Mouse (Mus musculus) MN1 (cell line): ENCODE results near the gene Nectin2.
A peak's percentile ranks its signal among the peaks of the same experiment; 100 is the strongest.

Experiments
- DNase-seq: peaks from one replicate; pipeline ENCODE4 v3.0.0-alpha.2; 2016; ENCODE audit warnings: low spot score

Nectin2 gene

DNA sequence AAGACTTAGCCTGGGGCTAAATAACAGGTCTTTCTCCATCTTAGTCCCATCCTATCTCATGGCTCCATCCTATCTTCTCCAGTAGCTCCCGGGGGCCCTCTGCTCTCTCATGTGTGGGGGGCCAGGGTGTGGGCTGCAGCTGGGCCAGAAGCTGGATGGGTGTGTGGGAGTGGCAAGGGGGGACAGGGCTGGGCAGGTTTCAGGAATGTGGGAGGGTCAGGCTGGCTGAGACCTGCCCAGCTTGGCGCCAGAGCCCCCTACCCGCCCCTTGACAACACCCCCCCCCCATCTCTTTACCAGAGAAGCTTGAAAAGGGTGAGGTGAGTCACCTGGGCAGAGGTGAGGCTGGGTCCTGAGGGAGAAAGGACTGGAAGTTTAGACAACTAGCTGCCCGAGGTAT, 18.7 kb upstream of the Nectin2 start:
- DNase-seq, result no peak

DNA sequence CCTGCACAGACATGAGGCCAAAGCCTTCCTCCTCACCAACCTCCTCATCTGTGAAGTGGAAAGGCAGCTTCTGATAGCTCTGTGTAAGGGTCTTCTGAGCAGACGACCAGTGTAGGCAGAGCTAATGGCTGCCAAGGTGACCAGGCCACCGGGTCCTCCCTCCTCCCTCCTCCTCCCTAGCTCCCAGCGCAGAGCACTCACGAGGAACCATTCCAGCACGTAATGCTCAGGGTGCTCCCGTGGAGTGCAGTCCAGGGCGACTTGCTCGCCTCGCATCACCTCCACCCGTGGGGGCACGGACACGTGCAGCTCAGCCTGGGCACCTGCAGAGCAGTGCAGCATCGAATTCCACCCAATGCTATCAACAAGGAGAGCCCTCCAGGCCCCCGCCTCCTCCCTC, 18.0 kb upstream of the Nectin2 start:
- DNase-seq, result no peak

DNA sequence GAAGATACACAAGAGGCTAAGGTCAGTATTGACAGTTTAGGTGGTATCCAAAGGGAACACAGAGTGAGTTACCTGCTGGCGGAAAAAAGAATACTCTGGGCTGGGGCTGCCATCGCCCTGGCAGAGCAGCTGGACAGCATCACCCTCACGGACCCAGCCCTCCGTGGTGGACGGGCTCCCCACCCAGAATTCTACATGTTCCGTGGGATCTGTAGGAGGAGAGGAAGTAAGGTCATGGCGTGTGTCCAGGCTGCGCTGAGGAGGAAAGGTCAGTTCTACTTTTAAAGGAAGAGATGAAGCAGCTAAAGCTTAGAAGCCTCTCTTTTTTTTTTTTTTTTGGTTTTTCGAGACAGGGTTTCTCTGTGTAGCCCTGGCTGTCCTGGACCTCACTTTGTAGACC, 14.3 kb upstream of the Nectin2 start:
- DNase-seq, result no peak

DNA sequence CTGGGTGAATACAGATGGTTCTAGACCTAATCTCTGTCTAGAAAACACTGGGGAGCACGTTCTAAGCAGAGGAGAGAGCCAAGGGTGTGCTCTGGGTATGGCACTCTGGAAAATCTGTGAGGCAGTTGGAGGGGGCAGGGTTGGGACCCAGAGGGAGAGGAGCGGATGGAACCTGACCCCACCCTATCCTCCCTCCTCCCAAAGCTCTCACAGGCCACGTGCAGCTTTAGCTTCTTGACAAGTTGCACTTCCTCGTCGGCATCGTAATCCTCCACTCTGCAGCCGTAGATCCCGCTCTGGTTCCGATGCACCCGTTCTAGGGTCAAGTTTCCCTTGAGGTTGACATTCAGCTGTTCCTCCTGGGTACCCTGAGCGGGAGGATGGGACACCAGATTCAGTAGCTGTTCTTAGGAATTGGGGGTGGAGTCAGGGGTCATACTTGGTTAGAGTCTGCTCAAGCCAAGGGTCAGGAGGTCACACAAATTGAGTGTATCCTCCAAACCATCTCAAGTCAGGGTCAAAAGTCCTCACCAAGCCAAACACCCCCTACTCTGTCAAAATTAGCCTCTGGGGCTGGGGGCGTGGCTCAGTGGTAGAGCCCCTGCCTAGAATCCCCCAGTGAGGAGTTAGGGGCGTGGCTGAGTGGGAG, 13.7 kb upstream of the Nectin2 start:
- no peak for DNase-seq

DNA sequence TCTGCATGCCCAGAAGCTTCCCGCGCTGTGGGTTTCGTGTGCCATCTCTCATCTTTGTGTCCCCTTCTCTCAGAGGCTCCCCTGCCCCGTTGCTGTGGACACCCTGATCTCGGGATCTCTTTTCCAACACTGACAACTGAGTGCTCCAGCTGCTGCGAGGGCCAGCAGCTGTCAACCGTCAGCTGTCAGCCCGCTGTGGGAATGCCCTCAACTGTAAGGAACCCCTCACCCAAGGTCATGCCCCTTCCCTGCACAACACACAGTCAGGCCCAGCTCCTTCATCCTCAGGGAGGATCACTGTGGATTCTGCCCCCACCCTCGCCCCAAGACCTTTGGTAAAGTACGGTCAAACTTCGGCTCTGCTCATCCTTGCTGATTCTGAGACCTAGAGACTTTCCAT, 12.0 kb upstream of the Nectin2 start:
- DNase-seq, result no peak

DNA sequence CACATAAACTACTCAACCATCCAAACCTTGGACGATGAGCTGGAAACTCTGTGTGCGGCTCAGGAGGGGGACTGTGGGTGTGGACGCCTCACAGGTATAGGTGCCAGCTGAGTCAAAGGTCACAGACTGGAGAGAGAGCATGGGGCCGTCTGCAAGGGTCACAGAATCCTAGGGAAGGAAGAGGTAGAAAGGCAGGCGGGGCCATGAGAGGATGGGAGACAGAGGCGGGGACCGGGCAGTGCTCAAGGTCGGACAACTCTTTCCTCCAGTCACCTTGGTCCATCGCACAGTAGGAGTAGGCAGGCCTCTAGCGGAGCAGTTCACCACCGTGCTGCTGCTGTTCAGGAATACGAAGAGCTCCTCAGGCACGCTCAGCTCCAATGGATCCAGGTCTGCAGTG, 9.7 kb upstream of the Nectin2 start:
- DNase-seq, result no peak

DNA sequence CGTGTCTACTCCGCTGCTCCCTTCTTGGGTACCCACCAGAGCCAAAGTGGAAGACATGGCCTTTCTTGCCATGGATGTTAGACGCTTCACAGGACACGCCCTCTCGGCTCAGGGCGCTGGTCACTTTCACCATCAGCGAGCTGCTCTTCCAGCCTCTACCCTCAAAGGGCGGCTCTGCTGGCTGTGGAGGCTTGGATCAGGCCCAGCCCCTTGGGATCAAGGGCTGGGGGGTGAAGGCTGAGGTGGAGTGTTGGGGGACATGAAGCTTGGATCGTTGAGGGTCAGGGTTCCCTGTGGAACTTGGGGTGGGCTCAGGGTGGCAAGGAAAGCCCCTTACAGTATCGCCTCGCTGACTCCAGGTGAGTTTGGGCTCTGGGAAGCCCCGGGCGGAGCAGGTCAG, 8.3 kb upstream of the Nectin2 start:
- DNase-seq, result no peak

DNA sequence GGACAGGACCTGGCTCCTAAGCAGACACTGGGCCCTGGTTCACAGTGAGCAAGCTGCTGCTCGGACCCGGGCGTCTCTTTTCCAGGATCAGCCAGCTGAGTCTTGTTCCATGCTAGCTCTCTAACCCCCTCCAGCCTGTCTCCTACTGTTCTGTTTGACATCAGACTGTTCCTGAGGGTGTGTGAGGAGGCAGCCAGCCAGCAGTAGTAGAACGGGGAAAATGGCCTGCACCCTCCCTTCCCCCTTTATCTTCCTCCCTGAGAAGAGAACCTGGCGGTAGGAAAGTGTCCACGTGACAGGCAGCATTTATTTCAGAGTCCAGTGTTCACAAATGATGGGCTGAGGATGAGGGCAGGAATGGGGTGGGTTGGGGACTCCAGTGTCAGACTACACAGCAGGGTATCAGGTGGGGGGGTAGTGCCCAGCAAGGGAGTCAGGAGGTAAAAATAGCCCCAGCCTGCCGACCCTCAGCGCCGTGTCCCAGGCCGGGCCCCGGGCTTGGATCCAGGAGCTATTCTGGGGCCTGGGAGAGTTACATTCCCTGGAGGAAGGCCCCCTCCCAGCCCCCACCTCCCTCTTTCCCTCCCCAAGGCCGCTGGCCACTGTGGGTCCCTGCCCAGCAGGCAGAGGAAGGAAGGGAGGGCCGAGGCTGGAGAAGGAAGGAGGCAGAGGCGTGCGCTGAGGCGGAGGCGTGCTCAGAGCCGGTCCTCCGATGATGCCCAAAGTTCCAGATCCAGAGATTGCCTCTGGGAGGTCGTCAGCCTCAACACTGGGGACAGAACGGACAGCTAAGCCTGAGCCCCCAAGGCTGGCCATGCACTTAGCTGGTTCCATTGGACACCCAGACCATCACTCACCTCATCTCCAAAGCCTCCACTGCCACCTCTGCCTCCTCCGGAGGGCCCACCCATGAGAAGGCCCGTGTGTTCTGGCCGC, 5.8 kb upstream of the Nectin2 start:
- DNase-seq, result no peak

DNA sequence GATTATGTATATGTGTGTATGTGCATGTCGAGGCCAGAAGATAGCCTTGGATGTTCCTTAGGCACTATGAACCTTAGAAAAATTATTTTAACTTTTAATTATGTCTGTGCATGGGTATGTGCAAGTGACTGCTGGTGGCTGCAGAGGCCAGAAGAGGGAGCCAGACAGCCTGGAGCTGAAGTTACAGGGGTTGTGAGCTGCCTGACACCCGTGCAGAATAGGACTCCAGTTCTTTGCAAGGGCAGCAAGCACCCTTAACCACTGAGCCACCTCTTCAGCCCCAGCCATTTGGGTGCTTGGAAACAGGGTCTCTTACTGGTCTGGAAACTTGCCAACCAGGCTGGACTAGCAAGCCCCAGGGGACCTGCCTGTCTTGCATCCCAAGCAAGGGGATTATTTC, 4.7 kb upstream of the Nectin2 start:
- DNase-seq, result no peak

DNA sequence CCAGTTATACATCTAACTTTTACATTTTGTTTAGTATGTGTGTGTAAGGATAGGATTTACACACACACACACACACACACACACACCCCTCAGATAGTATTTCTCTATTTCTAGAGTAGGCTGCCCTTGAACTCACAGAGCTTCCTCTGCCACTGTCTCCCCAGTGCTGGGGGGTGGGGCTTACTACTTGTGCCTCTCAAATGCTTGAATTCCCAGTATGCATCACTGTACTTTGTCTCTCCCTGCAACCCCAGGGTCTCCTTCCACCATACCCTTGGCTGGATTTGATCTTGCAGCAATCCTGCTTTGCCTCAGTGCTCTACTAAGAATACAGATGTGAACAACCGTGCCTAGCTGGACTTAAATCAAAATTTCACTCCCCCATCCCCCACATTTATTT, 3.8 kb upstream of the Nectin2 start:
- no peak for DNase-seq

DNA sequence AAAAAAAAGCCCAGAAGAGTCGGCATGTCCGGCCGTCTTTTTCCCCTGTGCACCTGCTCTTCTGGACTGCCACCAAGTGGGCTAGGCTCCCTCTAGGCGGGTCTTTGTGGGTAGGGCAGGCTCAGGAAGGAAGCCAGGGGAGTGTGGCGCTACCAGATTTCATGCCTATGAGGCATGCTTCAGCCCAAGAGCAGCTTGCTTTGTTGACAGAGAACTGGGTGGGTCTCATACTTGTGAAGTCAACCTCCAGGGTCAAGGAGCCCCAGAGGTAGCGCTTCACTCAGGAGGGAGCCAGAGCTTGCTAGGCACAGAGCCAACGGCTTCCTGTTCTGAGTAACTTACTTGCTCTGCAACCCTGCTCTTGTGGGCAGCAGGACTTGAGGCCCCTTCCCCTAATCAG, 3.3 kb upstream of the Nectin2 start:
- no peak for DNase-seq

DNA sequence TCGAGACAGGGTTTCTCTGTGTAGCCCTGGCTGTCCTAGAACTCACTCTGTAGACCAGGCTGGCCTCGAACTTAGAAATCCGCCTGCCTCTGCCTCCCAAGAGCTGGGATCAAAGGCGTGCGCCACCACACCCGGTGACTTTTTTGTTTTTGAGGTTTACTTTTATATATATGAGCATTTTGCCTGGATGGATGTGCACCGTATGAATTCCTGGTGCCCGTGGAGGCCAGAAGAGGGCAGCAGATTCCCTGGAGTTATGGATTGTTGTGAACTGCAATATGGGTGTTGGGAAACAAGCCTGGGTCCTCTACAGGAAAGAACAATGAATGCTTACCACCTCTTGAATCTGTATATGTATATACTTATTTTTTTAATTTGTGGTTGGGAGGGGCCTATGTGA, 2.4 kb upstream of the Nectin2 start:
- DNase-seq, result no peak

DNA sequence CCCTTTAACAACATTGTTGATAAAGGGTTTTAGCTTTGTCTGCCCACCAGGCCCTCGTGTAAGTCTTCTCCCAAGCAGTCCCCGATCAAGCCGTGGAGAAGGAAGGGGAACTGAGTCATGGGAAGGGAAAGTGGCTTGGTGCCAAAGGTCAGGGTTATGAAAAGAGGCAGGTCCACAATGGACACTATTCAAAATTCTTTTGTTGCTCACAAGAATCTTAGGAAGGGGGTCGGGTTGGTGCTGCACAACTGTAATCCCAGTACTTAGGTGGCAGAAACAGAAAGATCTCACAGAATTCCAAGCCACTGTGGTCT, 744 bp upstream of the Nectin2 start:
- DNase-seq, result no peak

DNA sequence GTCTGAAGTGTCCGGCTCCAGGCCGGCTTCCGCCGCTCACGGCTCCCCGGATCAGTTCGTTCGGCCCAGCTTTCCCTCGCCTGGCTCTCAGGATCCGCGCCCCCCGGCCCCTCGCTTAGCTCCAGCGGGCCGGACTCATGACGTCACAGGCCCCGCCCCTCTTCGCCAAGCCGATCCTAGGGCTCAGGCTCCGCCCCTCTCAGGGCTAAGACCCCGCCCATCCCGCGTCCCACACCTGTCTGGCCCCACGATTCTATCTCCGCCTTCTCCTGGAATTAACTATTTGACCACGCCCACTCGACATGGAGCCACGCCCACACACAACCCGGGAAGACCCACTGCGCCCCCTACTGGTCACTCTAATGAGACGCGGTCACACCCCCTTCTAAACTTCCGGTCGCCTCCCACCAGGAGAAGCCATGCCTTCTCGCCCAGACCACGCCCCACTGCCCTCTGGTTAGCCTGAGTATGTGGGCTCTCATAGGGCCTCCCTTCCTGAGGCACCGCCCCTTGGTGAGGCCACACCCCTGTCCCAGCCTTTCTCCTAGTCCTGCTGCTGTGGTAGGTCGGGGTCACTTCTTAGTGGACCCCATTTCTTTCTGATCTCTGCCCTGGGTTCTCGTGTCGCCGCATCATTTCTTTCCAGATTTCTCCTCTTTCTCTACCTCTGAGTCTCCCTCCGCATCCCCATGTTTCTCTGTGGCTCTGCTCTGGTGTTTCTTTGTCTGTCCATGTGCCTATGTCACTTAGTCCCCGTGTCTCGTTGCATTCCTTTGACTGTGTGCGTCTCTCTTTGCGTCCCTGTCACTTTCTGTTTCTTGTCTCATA, 680 bp downstream of the Nectin2 start:
- peak; percentile 87 for DNase-seq

DNA sequence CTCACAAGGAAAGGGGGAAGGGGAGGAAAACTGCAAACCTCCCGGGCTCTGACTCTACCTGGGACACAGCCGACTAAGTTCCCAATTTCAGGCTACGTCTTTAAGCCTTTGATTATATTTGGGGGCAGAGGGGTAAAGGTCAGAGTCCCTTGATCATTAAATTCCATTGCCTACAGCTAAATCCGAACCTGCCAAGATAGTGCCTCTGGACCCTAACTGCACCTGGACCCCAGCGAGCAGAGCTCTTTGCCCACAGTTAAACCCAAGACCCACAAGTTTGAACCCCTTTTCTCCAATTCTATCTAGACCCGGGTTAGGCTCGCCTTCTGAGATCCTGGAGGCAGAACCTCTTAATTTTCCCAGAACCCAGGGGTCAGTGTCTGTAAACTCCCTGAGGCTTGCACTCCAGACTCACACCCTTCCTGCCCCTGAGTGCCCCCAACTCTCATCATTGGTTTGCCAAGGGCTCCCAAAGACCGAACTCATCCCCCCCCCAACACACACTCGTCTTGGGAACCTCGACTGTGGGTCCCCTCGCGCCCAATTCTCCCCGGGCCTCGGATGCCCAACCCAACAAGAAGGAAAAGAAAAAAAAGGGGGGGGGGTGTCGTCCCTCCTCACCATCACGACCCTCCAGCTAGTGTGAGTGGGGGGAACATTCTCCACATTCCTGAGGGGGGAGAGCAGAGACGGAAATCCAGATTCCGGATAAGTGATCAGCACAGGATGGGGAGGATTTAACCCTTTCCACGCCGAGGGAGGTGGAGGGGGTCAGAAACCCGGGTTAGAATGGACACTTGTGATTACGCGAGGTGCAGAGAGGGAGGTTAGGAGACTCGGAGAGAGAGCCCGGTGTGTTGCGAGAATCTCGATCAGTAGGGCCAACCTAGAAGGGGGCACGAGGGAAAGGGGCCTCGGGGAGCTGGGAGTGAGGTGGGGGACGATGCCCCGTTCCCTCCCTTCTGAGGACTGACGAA, 1.8 kb downstream of the Nectin2 start:
- no peak for DNase-seq

DNA sequence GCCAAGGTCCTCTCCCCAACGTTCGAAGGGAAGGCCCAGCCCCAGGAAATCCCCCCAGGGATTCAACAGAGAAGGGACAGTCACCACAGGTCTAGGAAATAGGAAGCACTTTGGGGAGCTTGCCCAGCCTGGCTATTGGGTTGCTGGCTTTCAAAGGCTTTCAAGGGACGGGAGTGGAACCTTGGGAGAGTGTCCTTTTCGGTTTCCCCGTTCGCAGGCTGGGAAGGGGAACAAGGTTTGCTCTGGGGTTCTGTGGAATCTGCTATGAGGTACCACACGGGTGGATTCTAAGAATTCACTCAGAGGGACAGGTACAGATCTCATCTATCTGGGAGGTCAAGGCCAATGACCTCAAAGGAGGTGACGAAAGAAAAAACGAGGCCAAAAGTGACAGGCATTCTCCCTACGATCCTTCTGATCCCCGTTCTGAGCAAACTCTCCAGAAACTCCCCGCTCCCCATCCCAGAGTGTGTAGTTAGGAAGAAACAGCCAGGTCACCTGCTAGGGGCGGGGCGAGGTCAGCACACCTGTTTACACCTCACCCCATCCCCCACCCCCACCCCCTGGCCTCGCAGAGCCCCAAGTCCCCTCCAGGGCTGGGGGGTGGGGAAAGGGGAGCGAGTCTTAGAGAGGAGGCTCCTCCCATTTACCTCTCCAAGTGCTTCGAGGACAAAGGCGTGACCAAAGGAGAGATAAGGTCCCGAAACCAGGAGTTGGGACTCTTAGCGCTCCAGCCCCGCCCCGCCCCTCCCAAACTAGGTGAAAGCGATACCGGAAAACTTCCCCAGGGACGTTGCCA, 2.7 kb downstream of the Nectin2 start:
- DNase-seq, result no peak

DNA sequence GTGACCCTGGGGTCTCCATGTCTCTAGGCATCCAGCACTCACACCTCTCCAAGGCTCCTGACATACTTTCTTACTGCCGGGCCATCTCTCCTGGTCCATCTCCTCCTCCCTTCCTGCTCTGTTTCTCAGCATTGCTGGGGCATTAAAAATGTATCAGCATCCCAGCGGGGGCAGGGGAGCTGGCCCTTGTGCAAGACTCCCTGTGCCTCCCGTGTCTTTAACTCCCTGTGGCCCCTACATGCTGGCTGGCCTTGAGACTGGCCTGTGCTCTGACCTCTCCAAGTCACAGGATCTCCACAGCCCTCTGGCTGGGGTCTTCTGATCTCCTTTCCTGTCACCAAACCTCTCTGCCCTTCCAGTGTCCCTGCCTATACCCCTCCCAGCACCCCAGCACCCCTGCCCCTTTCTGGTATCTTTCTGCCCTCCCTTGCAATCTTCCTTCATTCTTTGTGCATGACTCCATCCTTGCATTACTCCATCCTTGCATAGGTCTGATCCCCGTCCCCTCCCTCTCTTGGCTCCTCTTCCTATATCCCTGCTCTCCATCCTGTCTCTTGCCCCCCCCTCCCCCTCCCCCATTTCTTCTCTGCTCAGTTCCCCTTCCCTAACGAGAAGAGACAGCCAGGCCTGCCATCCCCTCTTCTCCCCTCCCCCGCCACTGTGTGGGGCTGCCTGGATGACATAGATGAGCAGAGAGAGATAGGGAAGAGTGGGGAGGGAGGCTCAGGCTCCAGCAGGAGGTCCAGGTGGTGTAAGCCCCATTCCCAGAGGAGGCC, 3.7 kb downstream of the Nectin2 start:
- no peak for DNase-seq

DNA sequence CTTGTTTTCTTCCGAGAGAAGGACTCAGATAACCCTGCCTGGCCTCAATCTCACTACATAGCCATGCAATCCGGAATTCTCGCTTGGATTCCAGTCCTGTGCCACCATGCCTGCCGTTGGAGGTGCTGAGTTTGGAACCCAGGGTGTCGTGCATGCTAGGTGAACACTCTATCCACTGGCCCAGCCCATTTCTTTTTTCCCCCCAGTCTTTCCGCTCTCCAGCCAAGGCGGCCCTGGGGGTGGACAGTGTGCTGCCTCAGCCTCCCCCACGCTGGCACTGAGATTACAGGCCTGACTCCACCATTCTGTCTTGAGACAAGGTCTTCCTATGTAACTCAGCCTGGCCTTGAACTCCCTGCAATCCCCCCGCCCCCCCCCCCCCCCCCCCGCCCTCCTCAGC, 4.3 kb downstream of the Nectin2 start:
- no peak for DNase-seq

DNA sequence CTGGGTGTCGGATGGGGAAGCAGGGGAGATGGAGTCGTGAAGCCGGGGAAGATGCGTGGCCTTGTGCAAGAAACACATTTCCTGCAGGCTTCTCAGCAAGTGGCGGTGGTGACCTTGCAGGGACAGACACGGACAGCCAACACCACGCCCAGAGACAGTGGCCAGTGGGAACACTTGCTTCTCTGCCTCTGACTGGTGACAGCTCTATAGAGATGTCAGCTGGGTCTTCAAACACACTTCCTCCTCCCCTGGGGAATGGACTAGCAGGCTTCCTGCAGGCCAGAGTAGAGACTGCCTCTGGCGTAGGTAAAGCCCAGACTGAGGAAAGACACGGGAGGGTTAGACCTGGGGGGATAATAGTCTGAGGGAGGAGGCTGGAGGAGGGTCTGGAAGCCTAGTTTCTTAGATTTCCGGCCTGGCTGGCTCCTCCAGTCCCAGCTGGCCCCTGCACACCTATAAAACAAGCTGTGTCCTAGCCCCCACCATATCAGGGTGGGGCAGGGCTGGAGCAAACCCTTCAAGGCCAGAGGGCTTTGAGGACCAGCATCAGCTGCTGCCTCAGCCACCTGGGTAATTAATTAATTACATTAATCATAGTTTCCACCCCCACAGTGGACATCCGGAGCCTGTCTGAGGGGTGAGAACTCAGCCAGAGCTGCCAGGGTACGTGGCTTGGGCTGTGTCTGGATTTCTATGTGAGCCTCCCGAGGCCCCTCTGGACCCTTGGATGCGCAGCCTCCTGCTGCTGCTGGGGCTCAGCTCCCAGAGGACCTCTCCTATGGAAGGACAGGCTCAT, 5.5 kb downstream of the Nectin2 start:
- peak; percentile 24 for DNase-seq
